Mouse (Mus musculus): ENCODE data around the gene Fundc2.

Fundc2 gene

DNA sequence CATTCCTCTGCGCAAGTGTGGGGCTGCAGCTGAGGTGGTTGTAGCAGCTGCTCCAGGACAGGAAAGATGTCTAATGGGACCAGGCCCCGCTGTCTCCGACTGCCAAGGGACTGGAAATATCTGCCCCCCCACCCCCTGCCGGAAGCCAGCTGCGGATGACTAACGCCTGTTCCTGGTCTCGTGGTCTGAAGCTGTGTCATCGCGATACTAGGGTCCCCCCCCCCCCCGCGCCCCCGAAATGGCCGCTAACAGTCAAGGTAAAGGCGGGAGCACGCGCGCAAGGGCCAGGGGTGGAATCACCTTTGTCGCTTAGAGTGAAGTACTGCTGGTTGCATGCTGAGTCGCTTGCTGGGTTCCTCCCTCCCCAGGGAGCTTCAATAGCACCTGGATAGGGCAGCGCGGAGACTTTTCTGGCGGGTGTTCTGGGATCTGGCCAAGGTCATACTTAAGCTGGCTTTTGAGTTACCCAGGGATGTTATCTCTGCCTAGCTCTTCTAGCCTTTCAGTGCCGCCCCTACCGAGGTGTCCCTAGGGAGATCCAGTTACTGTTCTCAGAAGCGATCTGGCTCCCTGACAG, at the start of gene Fundc2, which contains the start of gene F8:
Fundc2 (plus strand) TSS at position 205 of the 577 bp plus-strand sequence.
F8 (minus strand) TSS at position 421 of the 577 bp plus-strand sequence.
- peak; percentile 14 for DNase-seq (ENCODE audit: low spot score)

DNA sequence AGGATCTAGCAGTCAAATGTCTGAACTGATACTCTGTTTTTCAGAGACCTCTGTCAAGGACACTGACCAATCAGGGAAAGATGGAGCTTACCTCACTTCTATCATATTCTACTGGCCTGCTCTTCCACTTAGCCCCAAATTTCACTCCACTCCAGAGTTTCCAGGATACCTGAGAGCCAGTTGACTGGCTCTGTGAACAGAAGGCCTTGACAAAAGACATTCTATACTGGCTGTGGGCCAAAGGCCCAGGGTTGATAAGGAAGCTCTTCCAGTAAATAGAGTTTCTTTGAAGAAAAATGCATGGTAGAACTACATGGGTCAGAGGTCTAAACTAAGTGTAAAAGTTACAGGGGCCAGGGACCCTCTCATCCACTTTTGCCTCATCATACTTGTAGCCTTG, 12.0 kb upstream of the Fundc2 start:
- DNase-seq (ENCODE audit: low spot score): no peak

DNA sequence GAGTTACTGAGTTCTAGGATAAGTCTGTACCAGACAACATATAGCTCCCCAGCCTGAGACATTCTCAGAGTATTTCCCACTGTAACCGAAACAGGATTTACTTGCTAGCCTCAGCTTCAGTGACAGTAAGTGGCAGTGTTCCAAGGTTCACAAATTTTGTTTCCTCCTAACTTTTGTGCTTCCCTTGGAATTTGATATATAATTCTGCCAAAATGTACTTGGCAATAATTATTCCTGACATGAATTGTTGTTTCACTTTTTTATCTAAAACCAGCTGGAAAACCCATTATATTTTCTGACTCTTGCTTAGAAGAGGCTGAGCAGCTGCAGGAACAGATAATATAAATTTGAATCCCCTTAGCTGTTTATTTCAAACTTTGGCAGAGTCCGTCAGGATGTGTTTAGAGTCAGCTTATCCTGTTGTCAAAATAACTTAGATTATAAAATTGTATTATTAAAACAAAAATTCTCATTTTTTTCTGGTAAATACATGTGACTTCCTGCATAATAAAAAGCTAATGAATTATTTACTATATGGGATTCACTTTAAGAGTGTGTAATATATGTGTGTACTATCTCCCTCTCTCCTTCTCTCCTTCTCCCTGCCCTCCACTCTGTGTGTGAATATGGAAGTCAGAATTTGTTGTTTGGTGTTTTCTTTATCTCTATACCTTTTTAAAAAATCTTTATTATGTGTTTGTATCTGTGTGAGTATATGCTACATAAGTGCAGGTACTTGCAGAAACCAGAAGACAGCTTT, 9.4 kb upstream of the Fundc2 start:
- DNase-seq (ENCODE audit: low spot score): no peak

DNA sequence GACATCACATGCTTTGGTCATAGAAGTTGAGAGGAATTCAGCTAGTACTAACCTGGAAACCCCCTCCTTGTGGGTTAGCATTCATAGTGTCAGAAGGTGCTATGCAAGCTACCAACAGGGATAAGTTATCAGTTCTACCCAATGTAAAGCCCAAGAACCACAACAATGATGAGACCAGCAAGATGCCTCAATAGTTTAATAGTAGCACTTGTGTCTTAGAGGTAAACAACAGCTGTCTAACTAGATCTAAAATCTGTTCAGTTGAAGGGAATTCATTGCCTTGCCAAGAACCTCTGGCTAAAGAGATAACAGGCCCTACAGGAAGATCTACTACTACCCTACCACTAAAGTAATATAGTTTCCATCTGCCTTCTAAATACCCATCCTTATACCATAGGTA, 5.4 kb upstream of the Fundc2 start:
- DNase-seq (ENCODE audit: low spot score): no peak

DNA sequence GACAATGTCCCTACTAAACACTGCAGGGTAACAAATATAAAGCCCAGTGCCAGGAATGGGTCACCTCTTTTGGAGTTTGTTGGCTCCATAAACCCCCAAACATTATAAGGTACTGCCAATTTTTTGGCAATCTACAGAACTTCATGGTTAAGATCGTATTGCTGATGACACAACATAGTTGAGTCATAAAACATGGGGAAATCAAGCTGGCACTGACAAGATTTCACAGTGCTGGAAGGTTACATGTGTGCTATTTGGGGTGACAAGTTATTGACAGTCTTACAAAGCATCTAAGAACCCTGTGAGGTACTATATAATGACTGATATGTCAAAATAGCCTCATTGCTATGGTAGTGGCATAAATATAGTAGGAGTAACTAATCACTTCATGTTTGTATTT, 1.0 kb upstream of the Fundc2 start:
- no peak for DNase-seq (ENCODE audit: low spot score)

DNA sequence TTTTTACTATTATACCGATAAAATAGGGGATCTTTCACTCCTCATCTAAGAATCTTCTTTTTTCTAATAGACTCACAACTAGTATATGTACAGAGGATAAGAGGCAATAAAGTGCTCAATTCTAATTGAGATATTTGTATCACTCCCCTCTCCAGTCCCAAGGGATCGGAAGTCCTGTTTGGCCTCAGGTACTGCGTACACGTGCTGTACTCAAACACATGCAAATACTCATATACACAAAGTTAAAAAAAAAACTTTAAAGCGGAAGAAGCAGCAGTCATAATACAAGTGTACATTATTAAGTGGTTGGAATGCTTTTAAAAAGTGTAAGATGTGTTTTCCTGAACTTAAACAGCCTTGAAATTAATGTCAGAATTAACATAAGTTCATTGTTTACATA, 500 bp upstream of the Fundc2 start:
- DNase-seq (ENCODE audit: low spot score): no peak

DNA sequence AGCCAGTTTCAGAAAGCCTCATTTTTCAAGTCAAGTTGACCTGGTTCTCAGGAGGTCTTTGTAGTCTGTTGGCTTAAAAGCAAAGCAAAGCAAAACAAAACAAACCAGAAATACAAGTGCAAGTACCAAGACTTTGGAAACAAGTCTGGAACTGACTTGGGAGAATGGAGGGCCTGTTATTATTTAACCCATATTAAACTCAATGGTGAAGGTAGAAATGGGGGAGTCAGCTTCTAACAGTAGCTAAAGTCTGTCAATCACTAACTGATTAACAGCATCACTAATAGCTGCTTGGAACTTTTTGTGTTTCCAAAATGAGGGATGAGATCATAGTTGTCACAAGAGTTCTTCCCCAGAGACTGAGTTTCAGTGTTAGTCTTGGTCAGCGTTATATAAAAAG, 17.3 kb downstream of the Fundc2 start:
- DNase-seq (ENCODE audit: low spot score): no peak

DNA sequence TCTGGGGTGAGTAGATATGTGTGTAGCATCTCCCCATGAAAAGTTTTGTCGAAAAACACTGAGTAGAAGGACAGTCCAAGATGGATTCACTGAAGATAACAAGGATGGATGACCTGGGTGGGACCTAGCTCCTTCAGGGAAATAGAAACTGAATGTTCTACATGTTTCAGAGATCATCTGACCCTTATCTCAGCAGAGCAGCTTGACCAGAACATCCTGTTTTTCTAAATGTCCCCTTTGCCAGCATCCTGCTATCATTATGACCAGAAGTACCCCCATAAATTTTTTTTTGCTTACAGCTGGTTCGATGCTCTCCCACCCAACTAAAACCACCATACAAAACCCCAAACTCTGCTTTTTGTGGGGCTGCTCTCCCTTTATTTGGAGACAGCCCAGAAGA, 20.5 kb downstream of the Fundc2 start:
- DNase-seq (ENCODE audit: low spot score): no peak

DNA sequence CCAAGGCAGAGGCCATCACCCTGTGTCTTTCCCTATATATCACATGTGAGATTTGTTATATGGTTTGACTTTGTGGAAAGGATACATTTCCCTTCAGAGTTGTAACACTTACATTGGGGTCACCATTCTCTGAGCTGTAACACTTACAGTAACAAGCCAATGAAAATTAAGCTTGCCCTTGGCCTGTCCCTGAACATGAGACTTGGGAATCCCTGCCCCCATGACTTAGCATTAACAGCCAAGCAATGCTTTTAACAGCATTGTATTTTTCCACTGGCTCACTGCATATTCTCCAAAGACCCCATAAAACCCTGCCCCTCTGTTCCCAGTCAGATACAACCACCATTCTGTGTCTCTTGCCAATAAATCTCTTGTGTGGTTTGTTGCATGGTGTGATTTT, 21.2 kb downstream of the Fundc2 start:
- no peak for DNase-seq (ENCODE audit: low spot score)

DNA sequence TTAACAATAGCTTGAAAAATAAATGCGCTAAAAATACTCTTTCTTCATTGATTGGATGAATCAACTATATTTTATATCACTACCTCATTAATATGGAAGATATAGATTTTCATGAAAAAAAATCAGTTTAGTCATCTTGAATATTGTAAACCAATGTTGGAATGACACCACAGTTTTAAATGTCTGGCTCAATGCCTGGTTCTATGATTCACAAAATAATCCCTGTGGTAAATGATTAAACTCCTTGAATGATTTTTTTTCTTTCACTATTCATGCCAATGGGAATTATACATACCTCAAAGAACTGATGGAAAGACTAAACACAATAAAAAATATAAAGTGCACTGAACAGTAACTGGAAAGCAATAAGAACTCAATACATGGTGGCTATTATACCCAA, 27.5 kb downstream of the Fundc2 start:
- DNase-seq (ENCODE audit: low spot score): no peak

DNA sequence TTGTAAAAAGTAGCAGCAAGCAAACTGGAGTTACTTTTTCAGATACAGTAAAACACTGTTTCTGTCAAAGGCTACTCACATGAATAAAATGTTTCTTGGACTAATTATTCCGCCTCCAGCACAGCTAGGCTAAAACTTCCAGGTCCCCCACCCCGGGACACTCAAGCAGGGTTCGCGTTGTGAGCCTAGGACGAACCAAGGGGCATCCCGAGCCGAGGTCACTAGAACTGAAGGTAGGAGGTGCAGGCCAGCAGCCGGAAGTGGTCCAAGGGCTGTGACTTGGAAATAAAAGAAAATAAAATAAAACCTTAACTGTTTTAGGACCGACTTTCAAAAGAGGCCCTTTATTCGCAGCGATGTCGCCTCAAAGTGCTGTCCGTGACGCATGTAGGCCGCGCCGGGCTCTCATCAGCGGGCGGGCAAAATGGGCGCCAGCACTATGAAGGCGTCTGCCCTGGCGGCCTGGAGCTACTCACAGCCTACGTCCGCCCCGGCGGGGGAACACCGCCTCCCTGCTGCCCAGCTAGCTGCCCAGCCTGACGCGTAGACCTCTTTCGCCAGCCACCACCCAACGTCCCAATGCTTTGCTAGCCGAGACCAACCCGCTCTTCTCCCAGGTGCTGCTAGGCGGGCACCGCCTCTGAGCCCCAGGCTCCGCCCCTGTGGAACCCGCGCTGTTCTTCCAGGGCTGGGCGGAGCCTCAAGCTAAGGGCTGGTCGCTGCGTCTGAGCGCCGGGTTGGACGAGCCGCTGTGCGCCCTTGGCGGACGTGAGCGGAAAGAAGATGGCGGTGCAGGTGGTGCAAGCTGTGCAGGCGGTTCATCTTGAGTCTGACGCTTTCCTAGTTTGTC, 34.0 kb downstream of the Fundc2 start, which contains the start of the genes Cmc4, Mtcp1 and Brcc3:
Cmc4 (minus strand) TSS at position 649 of the 850 bp plus-strand sequence.
Mtcp1 (minus strand) TSS at position 653 of the 850 bp plus-strand sequence.
Brcc3 (plus strand) TSS at position 693 of the 850 bp plus-strand sequence.
- peak; percentile 53 for DNase-seq (ENCODE audit: low spot score)

Data from ovary, postnatal 10 days (tissue).